Mouse (Mus musculus): ENCODE results near the gene Fmo1.
"Not testable (repeated sequence)": the region's sequence is repeated elsewhere in the genome, so short reads cannot be mapped to it uniquely, and the experiment has no call there.

Gene Fmo1

GRCm38 (mm10) chr1:162792306-162793044, 73.9 kb downstream of the Fmo1 start:
- no peak for DNase-seq (ENCODE audit: low spot score in 2 of 2)

GRCm38 (mm10) chr1:162785222-162785621, 81.2 kb downstream of the Fmo1 start:
- DNase-seq (ENCODE audit: low spot score in 2 of 2) = no peak

GRCm38 (mm10) chr1:162783669-162784248, 82.7 kb downstream of the Fmo1 start:
- DNase-seq (ENCODE audit: low spot score in 2 of 2) = no peak

- DNase-seq (ENCODE audit: low spot score in 2 of 2) = not testable (repeated sequence)
Observed at GRCm38 (mm10) chr1:162781035-162781434, 85.4 kb downstream of the Fmo1 start.

Measured in spleen, postnatal 36 days (tissue).